Mouse (Mus musculus) layer of hippocampus, postnatal 10 days (tissue): ENCODE data around the gene Inpp5b. TPM values are rescaled to one million over a fixed set of nuclear protein-coding genes. Genes with fewer than 3 reads are reported as not detected.
"Not testable (repeated sequence)": the region's sequence is repeated elsewhere in the genome, so short reads cannot be mapped to it uniquely, and the experiment has no call there.

Experiments
- DNase-seq, 2 experiments: peaks; one replicate each; pipeline ENCODE4 v3.0.0; 2021; ENCODE audit warnings: low spot score in 2 of 2
- long read RNA-seq: library from polyadenylated mRNA; stranded (forward); transcript quantifications from one replicate; pipeline ENCODE4 v2.0.0, GENCODE M21; 2023
- total RNA-seq, 2 experiments: library from RNA; stranded (reverse); gene quantifications; 2 replicates each; pipeline ENCODE4 v1.2.3; 2021

Inpp5b gene
- 10 to 100 TPM; 37.8 to 38.9 TPM for total RNA-seq
- long read RNA-seq, partial matches to known transcripts, result 1 of 28 reads
- long read RNA-seq, other reads (novel, unspliced or antisense), result 23 of 28 reads

GRCm38 (mm10) chr4:124741376-124742343, at the start of gene Inpp5b:
Inpp5b (plus strand) TSS chr4:124741850.
- peak; percentile 80 to 87 for DNase-seq

- DNase-seq, result no peak
Measured at GRCm38 (mm10) chr4:124692416-124692861, 49.2 kb upstream of the Inpp5b start.

GRCm38 (mm10) chr4:124693135-124693894, 48.3 kb upstream of the Inpp5b start, which contains the start of gene Utp11:
Utp11 (minus strand) TSS chr4:124693600.
- DNase-seq, result peak; percentile 78 to 87

GRCm38 (mm10) chr4:124694572-124694971, 47.1 kb upstream of the Inpp5b start:
- DNase-seq, result no peak

GRCm38 (mm10) chr4:124695786-124696516, 45.7 kb upstream of the Inpp5b start:
- no peak for DNase-seq

- DNase-seq, result no peak
Measured at GRCm38 (mm10) chr4:124699791-124700190, 41.9 kb upstream of the Inpp5b start.

GRCm38 (mm10) chr4:124700248-124700971, 41.2 kb upstream of the Inpp5b start, which contains the start of gene Fhl3:
Fhl3 (plus strand) TSS chr4:124700701.
- no peak for DNase-seq

- no peak for DNase-seq
Measured at GRCm38 (mm10) chr4:124701052-124701845, 40.4 kb upstream of the Inpp5b start.

GRCm38 (mm10) chr4:124701916-124702315, 39.7 kb upstream of the Inpp5b start:
- DNase-seq, result no peak

- DNase-seq, result no peak
Measured at GRCm38 (mm10) chr4:124703406-124703805, 38.2 kb upstream of the Inpp5b start.

- no peak for DNase-seq
Measured at GRCm38 (mm10) chr4:124703881-124704796, 37.5 kb upstream of the Inpp5b start.

- DNase-seq, result no peak
Measured at GRCm38 (mm10) chr4:124704797-124705474, 36.7 kb upstream of the Inpp5b start.

GRCm38 (mm10) chr4:124705661-124706269, 35.9 kb upstream of the Inpp5b start:
- no peak for DNase-seq

GRCm38 (mm10) chr4:124707381-124708199, 34.1 kb upstream of the Inpp5b start:
- not testable (repeated sequence) for DNase-seq

GRCm38 (mm10) chr4:124708200-124708517, 33.5 kb upstream of the Inpp5b start:
- not testable (repeated sequence) for DNase-seq
